Mouse (Mus musculus) liver, adult 2 months (tissue): ENCODE data around the gene Pnpla5.

ENCODE experiments used
- CTCF ChIP-seq: fragments of 200-500 bp; IDR thresholded peaks from 2 replicates; pipeline ENCODE4 v1.5.1; 2011; ENCODE audit warnings: low read depth, low read length, control low read depth
- POLR2A ChIP-seq: fragments of 200-500 bp; IDR thresholded peaks from 2 replicates; pipeline ENCODE4 v1.6.1; 2011; ENCODE audit warnings: low read length, control low read depth; ENCODE audit not compliant: insufficient read depth; ENCODE audit errors: extremely low read depth

GRCm38 (mm10) chr15:84073911-84074704, 48.9 kb downstream of the Pnpla5 start:
- TF ChIP-seq CTCF = peak; percentile 97
- TF ChIP-seq POLR2A = no peak
